Mouse (Mus musculus) embryonic facial prominence, embryonic 15.5 days (tissue): ENCODE measurements around the gene Myh14. TPM values are rescaled to one million over a fixed set of nuclear protein-coding genes. Genes with fewer than 3 reads are reported as not detected.

Experiments used
- ATAC-seq: fragments of 200-750 bp; cut with Nextera tagmentation; 2 replicates; pipeline ENCODE4 v1.8.0; 2017; ENCODE audit warnings: low read depth, moderate TSS enrichment; ENCODE audit not compliant: insufficient number of reproducible peaks, low FRiP score, low TSS enrichment
- H3K27ac ChIP-seq: fragments of 300-500 bp; sonication (generic); replicated peaks from 2 replicates; pipeline ENCODE4 v1.5.1; 2015; ENCODE audit warnings: mild to moderate bottlenecking, inconsistent platforms
- H3K27me3 ChIP-seq: fragments of 300-500 bp; sonication (generic); 2 replicates; pipeline ENCODE4 v1.6.1; 2015; ENCODE audit warnings: inconsistent platforms
- H3K36me3 ChIP-seq: fragments of 300-500 bp; sonication (generic); 2 replicates; pipeline ENCODE4 v1.6.1; 2015; ENCODE audit warnings: mild to moderate bottlenecking, inconsistent platforms
- H3K4me1 ChIP-seq: fragments of 300-500 bp; sonication (generic); 2 replicates; pipeline ENCODE4 v1.6.1; 2015; ENCODE audit warnings: inconsistent platforms
- H3K4me2 ChIP-seq: fragments of 300-500 bp; sonication (generic); replicated peaks from 2 replicates; pipeline ENCODE4 v1.6.1; 2015; ENCODE audit warnings: mild to moderate bottlenecking, inconsistent platforms
- H3K4me3 ChIP-seq: fragments of 300-500 bp; sonication (generic); replicated peaks from 2 replicates; pipeline ENCODE4 v1.5.1; 2015; ENCODE audit warnings: mild to moderate bottlenecking, inconsistent platforms
- H3K9ac ChIP-seq: fragments of 300-500 bp; sonication (generic); 2 replicates; pipeline ENCODE4 v1.6.1; 2015; ENCODE audit warnings: inconsistent platforms
- H3K9me3 ChIP-seq: fragments of 300-500 bp; sonication (generic); replicated peaks from 2 replicates; pipeline ENCODE4 v1.6.1; 2016; ENCODE audit warnings: inconsistent platforms
- WGBS: fragments of 180-500 bp; shearing (Covaris S2); methylation state at CpG from one replicate; pipeline ENCODE4 v1.1.7; 2015; 5-methylcytosine and 5-hydroxymethylcytosine counted together
- polyA plus RNA-seq: library from polyadenylated mRNA; unstranded; fragments of >200 nt; fragmentation: Nextera tagmentation; extraction: Ambion mirVana; gene quantifications from 2 replicates; pipeline ENCODE4 v1.2.1, GENCODE M21; 2015

Myh14 gene
- polyA plus RNA-seq, 1 experiment from 2014 or later = 23.0 TPM

- Histone ChIP-seq H3K27me3 (peaks cover 3% of the 10 kb centered on the region; the same call in 1 of the 2 replicates), H3K9me3 (no peaks in the 10 kb centered on the region), H3K4me3 (no peak overlapping the region), H3K4me1 (no peaks in the 10 kb centered on the region), H3K27ac (no peak overlapping the region), H3K36me3 (no peaks in the 10 kb centered on the region), H3K4me2 (no peak overlapping the region), H3K9ac (no peak overlapping the region)
- WGBS = 28% methylated on average over 13 of the region's 13 CpGs
- ATAC-seq = no peak
These were observed 38.0 kb downstream of the Myh14 start for GRCm38 (mm10) chr7:44632676-44633075.

- Histone ChIP-seq H3K4me1 (no peaks in the 10 kb centered on the region), H3K36me3 (no peaks in the 10 kb centered on the region), H3K4me2 (no peak overlapping the region), H3K4me3 (no peak overlapping the region), H3K9me3 (no peaks in the 10 kb centered on the region), H3K27me3 (peaks cover 3% of the 10 kb centered on the region; the same call in 1 of the 2 replicates), H3K27ac (no peak overlapping the region), H3K9ac (no peak overlapping the region)
- no peak for ATAC-seq
- WGBS = 71% methylated on average over 13 of the region's 13 CpGs
These were observed 40.2 kb downstream of the Myh14 start for GRCm38 (mm10) chr7:44630437-44630836.

- no peak overlapping the region for H3K4me3 ChIP-seq
- H3K9me3 ChIP-seq = no peaks in the 10 kb centered on the region
- H3K9ac ChIP-seq = no peak overlapping the region
- no peaks in the 10 kb centered on the region for H3K36me3 ChIP-seq
- no peaks in the 10 kb centered on the region for H3K4me1 ChIP-seq
- no peak overlapping the region for H3K27ac ChIP-seq
- no peak overlapping the region for H3K4me2 ChIP-seq
- ATAC-seq = no peak
- no peaks in the 10 kb centered on the region; the same call in 1 of the 2 replicates for H3K27me3 ChIP-seq
- 82% methylated on average over 15 of the region's 15 CpGs for WGBS
These were observed 42.1 kb downstream of the Myh14 start for GRCm38 (mm10) chr7:44628402-44629034.

- WGBS = 82% methylated on average over 13 of the region's 13 CpGs
- Histone ChIP-seq H3K9me3 (no peaks in the 10 kb centered on the region), H3K9ac (no peak overlapping the region), H3K27ac (no peak overlapping the region), H3K4me3 (no peak overlapping the region), H3K4me1 (no peaks in the 10 kb centered on the region), H3K27me3 (no peaks in the 10 kb centered on the region; the same call in 1 of the 2 replicates), H3K4me2 (no peak overlapping the region), H3K36me3 (no peaks in the 10 kb centered on the region)
- ATAC-seq = no peak
These were observed 43.7 kb downstream of the Myh14 start for GRCm38 (mm10) chr7:44626966-44627365.

GRCm38 (mm10) chr7:44626068-44626385, 44.6 kb downstream of the Myh14 start:
- H3K4me3 ChIP-seq = no peak overlapping the region
- H3K9me3 ChIP-seq = no peaks in the 10 kb centered on the region
- no peak overlapping the region for H3K9ac ChIP-seq
- no peak for ATAC-seq
- H3K4me2 ChIP-seq = no peak overlapping the region
- H3K27ac ChIP-seq = no peak overlapping the region
- H3K4me1 ChIP-seq = no peaks in the 10 kb centered on the region
- WGBS = 61% methylated on average over 1 of the region's 1 CpGs
- H3K36me3 ChIP-seq = no peaks in the 10 kb centered on the region
- no peaks in the 10 kb centered on the region for H3K27me3 ChIP-seq

- no peak overlapping the region for H3K27ac ChIP-seq
- no peaks in the 10 kb centered on the region for H3K36me3 ChIP-seq
- no peaks in the 10 kb centered on the region for H3K27me3 ChIP-seq
- H3K4me1 ChIP-seq = no peaks in the 10 kb centered on the region
- no peak for ATAC-seq
- H3K4me3 ChIP-seq = no peak overlapping the region
- no peaks in the 10 kb centered on the region for H3K9me3 ChIP-seq
- H3K9ac ChIP-seq = no peak overlapping the region
- WGBS = 86% methylated on average over 13 of the region's 13 CpGs
- no peak overlapping the region for H3K4me2 ChIP-seq
These were observed 45.2 kb downstream of the Myh14 start for GRCm38 (mm10) chr7:44625241-44626067.

GRCm38 (mm10) chr7:44624828-44625227, 45.8 kb downstream of the Myh14 start:
- H3K4me2 ChIP-seq = no peak overlapping the region
- H3K36me3 ChIP-seq = no peaks in the 10 kb centered on the region
- 55% methylated on average over 14 of the region's 14 CpGs for WGBS
- no peak overlapping the region for H3K27ac ChIP-seq
- H3K9ac ChIP-seq = no peak overlapping the region
- no peak overlapping the region for H3K4me3 ChIP-seq
- ATAC-seq = no peak
- no peaks in the 10 kb centered on the region for H3K4me1 ChIP-seq
- no peaks in the 10 kb centered on the region for H3K27me3 ChIP-seq
- no peaks in the 10 kb centered on the region for H3K9me3 ChIP-seq

GRCm38 (mm10) chr7:44624543-44624826, 46.2 kb downstream of the Myh14 start:
- Histone ChIP-seq H3K4me3 (no peak overlapping the region), H3K4me2 (no peak overlapping the region), H3K9me3 (no peaks in the 10 kb centered on the region), H3K27ac (no peak overlapping the region), H3K27me3 (no peaks in the 10 kb centered on the region), H3K9ac (no peak overlapping the region), H3K36me3 (no peaks in the 10 kb centered on the region), H3K4me1 (no peaks in the 10 kb centered on the region)
- ATAC-seq = no peak
- WGBS = 78% methylated on average over 3 of the region's 3 CpGs

- Histone ChIP-seq H3K27me3 (no peaks in the 10 kb centered on the region), H3K36me3 (no peaks in the 10 kb centered on the region), H3K9ac (no peak overlapping the region), H3K4me1 (no peaks in the 10 kb centered on the region), H3K9me3 (no peaks in the 10 kb centered on the region), H3K27ac (no peak overlapping the region), H3K4me3 (no peak overlapping the region), H3K4me2 (no peak overlapping the region)
- no peak for ATAC-seq
- WGBS = 41% methylated on average over 18 of the region's 18 CpGs
These were observed 46.7 kb downstream of the Myh14 start for GRCm38 (mm10) chr7:44623714-44624542.

GRCm38 (mm10) chr7:44617059-44617458, 53.6 kb downstream of the Myh14 start:
- no peak for ATAC-seq
- H3K27ac ChIP-seq = no peak overlapping the region

GRCm38 (mm10) chr7:44615987-44616386, 54.7 kb downstream of the Myh14 start:
- no peak for ATAC-seq
- Histone ChIP-seq H3K4me3 (no peak overlapping the region), H3K4me1 (0 out of 2 replicates have a peak, but pooled peaks cover 4% of the 10 kb centered on the region), H3K4me2 (no peak overlapping the region), H3K27me3 (peaks cover 20% of the 10 kb centered on the region), H3K9me3 (no peaks in the 10 kb centered on the region), H3K27ac (no peak overlapping the region), H3K36me3 (no peaks in the 10 kb centered on the region), H3K9ac (no peak overlapping the region)
- WGBS = 75% methylated on average over 14 of the region's 14 CpGs

More at GRCm38 (mm10) chr7:44617059-44617458, 53.6 kb downstream of the Myh14 start:
- no peak overlapping the region for H3K4me3 ChIP-seq
- H3K9ac ChIP-seq = no peak overlapping the region
- H3K36me3 ChIP-seq = no peaks in the 10 kb centered on the region
- 76% methylated on average over 3 of the region's 3 CpGs for WGBS
- no peak overlapping the region for H3K4me2 ChIP-seq
- H3K9me3 ChIP-seq = no peaks in the 10 kb centered on the region
- H3K4me1 ChIP-seq = 0 out of 2 replicates have a peak, but pooled peaks cover 4% of the 10 kb centered on the region
- peaks cover 20% of the 10 kb centered on the region for H3K27me3 ChIP-seq
